Mouse (Mus musculus): ENCODE results near the gene Fra10ac1. TPM values are rescaled to one million over a fixed set of nuclear protein-coding genes. Genes with fewer than 3 reads are reported as not detected.

The Fra10ac1 gene
- total RNA-seq (2023) = 10 to 100 TPM; 20.6 to 32.6 TPM

DNA sequence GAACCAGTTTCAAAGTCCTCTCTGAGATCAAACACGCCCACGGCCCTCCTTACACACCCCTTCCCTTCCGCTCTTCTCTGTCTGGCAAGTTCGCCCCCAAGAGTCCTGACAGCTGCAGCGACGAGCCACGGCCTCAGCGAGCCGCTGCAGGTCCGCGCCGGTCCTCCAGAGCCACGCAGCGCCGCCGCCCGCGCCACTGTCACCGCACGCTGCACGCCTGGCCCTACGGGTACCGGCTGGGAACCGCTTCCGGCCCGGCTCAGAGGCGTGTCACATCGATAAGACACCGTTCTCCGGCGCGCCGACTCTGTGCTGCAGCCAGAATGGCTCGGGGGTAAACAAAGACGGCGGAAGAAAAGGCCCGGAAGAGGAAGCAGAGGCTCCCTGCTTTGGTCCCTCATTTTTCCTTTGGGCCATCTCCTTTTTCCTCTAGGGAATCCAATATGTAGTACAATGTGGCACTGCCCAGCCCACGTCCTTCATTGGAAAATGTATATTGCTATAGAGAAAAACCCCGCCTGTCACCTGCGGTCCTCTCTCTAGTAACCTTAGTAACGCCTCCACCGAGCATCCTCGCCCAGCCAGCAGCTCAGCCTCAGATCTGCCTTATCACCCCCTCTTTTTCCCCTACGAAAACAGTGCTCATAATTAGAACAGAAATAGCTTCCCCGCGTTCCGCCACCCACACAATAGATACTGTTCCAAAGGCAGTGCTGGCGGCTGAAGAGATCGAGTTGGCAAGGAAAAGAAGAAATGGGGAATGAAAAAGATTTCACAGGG lies at the start of gene Fra10ac1:
TSS of gene Fra10ac1 (minus strand) at position 252 of the 780 bp plus-strand sequence.

GRCm38 (mm10) chr19:38264505-38265500 lies 40.8 kb upstream of the Fra10ac1 start, which contains the start of gene Lgi1:
TSS of gene Lgi1 (plus strand) at chr19:38264536.

Other genes with a start within 250 kb of the Fra10ac1 start
- gene Myof, start 180.6 kb downstream of the Fra10ac1 start, total RNA-seq (2023) = 10 to 100 TPM; 39.9 to 56.1 TPM
- gene Cep55, start 169.1 kb downstream of the Fra10ac1 start, total RNA-seq (2023) = 1 to 10 TPM; 2.0 to 2.8 TPM
- gene Ffar4, start 127.1 kb downstream of the Fra10ac1 start, total RNA-seq (2023) = not detected
- not detected for gene Rbp4, start 98.9 kb downstream of the Fra10ac1 start, total RNA-seq (2023)
- gene Pde6c, start 91.4 kb downstream of the Fra10ac1 start, total RNA-seq (2023) = not detected
- gene Lgi1, start 40.4 kb upstream of the Fra10ac1 start, total RNA-seq (2023) = not detected
- gene Slc35g1, start 171.8 kb upstream of the Fra10ac1 start, total RNA-seq (2023) = 1 to 10 TPM; 1.2 to 1.7 TPM

All from B cell, adult 67 days (primary cell).